Mouse (Mus musculus) lung, postnatal 10 days (tissue): ENCODE data around the gene Fzd1.

Source experiments
- DNase-seq: peaks from one replicate; pipeline ENCODE4 v3.0.0; 2021

Fzd1 gene

DNA sequence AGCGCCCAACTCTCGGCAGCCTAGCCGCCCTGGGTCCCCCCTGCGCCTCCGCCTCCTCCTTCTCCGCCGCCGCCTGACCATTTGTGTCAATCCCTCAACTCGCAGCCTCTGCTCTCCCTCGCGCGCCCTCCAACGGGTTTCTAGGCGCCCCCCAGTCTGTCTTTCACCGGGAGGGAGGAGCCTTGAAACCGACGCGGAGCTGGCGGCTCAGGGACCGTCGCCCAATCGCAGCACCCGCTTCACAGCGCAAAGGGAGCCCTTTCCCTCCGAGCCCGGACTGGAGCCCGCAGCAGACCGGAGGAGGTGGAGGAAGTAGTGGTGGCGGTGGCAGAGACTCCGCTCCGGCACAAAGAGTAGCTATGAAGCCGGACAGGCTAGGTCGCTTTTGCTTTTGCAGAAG, at the start of gene Fzd1:
TSS of gene Fzd1 (minus strand) at position 134 of the 400 bp plus-strand sequence.
- peak; percentile 98 for DNase-seq

DNA sequence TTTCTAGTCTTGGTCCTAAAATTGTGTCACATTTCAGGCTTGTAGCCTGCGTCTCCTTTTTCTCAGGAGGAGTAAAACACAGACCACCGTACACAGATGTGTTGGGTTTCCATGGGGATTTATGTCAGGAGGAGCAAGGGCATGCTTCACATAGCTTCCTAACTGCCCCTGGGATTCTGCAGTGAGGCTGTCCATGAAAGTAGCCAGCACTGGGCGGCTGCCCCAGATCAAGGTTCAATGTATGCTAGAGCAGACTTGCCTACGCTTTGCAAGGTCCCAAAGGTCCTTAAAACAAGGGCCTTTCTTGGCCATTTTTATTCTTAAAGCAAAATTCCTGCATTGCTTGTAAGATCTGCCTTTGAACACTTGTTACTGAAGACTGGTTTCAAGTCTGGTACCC, 47.4 kb upstream of the Fzd1 start:
- no peak for DNase-seq

DNA sequence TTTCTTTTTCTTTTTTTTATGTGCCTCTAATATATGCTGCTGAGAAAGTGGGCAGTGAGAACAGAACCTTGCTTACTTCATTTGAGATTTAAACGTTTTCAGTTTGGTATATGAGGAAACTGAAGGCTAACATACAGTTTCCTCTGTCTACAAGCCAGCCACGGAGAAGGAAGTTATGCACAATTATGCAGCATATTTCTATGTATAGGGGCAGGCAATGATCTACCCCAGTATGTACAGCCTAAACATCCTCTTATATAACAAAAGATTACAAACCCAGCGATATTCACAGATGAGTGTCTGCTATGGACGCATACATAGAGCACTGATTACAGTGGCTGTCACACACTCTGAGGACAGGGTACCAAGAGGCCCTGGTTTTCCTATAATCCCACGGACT, 45.9 kb upstream of the Fzd1 start:
- no peak for DNase-seq

DNA sequence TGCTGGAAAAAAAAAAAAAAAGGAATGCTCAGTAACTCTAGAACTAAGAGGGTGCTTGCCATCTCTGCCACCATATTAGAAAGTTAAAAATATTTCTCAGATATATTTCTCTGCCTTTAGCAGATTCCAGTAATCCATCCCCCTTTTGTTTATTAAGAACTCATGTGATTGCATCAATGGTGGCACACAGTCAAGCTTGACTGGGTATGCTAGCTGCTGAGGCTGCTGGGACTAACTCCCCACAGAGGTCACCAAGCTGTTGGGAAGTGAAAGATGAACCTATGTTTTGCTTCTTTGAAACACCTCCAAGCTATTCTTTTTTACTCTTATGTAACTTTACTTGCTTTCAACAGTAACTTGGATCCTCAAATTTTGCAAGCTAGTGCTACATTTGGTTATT, 44.1 kb upstream of the Fzd1 start:
- DNase-seq: no peak

DNA sequence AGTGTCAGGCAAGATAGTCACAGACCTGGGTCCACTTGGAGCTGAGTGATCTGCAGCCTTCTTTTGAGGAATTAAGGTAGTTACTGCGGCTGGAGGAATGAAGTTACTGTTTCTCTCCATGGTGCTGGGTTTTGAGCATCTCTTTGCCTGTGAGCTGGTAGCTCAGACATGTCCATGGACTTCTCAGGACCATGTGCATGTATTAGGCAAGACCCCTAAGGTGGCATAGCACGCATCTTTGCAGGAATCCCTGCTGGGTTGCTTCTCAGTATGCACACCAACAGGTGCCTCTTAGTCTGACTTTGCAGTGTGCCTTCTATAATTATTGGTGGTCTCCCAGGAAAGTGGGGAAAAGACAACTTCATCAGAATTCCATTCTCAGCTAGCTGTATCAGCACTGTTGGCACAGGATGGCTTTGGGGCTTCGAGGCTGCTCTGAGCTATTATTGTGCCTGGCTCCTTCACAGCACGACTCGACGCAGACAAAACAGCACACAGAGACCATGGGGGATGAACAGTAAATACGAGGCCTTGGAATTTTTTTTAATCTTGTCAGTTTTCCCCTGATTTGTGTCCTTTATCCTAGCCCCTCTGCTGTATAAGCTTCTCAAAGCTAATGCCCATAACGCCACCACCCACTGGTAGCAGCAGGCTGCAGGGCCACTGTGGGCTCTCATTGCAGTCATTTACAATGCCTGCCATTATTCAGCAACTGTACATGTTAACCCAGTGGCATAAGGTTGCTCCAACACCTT, 43.4 kb upstream of the Fzd1 start:
- no peak for DNase-seq

DNA sequence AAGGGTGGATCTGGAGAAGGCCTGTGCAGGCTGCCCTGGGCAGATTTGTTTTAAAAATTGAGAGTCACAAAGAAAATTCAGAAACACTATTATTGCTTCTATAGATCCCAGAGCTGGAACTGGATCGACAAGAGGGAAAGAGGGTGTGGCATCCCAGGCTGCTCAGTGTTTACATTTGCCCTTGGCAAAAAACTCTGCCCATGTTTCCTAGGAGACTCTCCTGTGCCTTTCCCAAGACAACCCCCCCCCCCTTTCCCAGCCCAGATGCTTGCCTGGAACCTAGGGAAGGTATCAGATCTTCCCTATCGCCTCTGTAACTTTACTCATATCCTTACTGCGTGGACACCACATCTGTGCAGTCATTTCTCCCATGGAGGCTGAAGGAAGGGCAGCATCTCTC, 33.4 kb upstream of the Fzd1 start:
- no peak for DNase-seq

DNA sequence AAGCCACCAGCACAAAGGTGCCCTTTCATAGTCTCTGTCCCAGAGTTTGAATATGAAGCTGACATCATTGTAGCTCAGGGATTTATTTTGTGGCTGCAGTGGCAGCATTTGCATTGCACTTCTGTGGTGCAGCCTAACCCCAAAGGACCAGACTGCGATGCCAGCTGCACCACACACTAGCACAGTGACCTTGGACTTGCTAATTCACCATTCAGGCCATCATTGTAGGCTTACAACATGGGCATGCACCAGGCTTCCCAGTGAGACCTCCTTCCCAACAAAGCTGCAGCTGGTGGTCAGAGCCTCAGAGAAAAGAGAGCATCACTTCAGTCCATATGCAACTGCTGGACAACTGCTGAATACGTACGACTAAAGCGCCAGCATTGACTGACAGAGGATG, 32.4 kb upstream of the Fzd1 start:
- DNase-seq: no peak

DNA sequence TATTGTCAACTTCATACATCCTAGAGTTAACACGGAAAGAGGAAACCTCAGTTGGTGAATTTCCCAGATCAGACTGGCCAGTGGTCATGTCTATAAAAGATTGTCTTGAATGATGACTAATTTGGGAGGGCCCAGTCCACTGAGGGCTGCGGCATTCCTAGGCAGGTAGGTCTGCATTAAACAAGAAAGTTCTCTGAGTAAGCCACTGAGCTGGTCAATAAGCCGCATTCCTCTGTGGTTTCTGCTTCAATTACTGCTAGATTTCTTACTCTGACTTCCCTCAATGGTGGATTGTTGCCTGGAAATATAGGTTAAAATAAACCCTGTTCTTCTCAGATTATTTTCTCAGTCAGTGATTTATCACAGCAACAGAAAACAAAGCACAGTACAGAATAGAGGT, 30.6 kb upstream of the Fzd1 start:
- no peak for DNase-seq

DNA sequence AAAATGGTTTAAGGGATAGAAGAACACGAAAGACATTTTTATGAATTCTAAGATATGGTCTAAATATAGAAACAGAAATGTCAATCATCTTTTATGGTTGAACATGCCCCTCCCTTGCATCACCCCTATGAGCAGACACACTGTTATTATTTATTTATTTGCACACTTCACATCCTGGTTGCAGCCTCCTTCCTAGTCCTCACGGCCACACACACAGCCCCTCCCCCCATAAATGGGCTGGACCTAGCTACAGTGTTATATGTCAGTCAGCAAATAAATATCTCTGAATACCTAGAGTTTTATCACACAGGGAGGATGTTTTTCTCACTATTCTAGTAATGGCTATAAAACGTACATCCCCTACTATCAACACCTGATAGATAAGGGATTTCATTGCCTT, 29.0 kb upstream of the Fzd1 start:
- no peak for DNase-seq

DNA sequence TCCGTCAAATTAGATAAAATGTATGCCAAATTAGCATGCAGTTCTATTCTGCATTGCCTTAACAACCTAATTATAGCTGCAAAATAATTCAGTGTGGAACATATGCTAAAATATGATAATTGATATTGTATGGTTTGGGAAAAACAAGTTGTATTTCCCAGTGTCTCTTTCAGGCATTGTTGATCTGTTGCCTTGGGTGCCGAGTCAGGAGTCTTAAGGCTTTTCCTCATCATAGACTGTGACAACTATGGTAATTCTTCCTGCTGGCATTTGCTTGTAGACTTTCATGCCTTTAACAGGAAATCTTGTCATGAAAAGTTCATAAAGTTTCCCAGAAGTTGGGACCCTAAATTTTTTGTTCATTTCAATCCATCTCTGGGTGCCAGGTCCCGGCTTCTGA, 20.4 kb upstream of the Fzd1 start:
- no peak for DNase-seq

DNA sequence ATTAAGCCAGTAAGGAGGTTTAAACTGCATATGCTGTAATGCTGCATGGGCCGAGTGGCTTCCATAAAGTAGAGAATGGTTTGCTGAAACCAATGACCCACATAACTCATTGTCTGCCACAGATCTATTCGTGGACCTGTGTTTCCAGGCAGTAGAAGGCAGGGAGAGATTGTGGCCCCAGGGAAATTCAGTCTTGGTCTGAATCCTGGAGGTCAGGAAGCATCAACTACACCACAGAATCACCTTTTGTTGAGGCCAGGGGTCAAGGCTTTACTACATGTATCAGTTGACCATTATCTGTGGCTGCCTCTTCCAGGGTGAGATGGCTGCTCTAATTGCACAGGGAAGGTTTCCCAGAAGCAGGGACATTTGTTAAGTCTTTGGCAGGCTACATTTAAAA, 18.7 kb upstream of the Fzd1 start:
- no peak for DNase-seq

DNA sequence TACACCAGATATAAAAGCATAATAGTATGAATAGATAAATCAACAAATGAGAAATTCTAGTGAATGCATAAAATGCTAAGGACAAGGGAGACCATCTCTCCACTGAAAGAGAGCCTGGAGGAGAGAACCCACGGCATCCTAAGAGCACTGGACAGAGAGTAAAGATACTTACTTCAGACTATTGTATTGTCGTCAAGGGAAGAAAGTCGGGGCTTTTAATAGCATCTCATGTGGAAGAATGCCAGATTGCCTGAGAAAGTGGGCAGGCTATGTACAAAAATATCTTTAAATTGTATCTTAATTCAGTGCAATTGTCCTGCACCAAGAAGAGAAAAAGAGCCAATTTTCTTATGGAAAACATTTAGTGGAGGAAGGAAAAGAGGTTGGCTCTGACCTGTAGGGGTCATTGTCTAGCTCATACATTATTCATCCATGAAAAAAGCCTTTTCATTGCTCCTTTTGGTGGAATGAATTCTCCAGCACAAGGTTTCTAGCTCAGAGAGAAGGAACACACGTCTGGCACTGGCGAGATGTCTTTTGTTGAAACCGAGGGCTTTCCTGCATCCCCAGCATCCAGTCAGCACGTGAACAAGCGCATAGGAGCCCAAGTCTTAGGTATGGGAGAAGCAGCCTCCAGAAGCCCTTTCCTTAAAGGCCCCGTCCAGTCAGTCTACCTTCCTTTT, 15.4 kb upstream of the Fzd1 start:
- DNase-seq: no peak

DNA sequence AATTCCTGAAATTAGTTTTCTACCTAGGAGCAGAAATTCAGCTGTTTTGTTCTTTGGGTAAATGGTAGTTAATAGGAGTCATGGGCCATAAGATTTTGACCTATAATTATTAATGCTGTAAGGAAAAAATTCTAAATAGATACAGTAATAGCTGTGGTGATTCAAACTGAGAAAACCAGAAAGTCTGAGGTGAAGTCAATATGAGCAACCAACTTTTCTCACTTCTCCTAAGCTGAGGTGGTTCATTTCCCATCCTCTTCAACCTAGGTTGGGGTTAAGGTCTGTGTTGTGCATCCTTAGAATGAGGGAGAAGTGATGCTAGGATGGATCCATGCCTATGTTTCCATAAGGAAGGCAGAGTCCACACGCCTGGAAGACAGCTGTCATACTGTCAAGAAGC, 12.8 kb upstream of the Fzd1 start:
- DNase-seq: no peak

DNA sequence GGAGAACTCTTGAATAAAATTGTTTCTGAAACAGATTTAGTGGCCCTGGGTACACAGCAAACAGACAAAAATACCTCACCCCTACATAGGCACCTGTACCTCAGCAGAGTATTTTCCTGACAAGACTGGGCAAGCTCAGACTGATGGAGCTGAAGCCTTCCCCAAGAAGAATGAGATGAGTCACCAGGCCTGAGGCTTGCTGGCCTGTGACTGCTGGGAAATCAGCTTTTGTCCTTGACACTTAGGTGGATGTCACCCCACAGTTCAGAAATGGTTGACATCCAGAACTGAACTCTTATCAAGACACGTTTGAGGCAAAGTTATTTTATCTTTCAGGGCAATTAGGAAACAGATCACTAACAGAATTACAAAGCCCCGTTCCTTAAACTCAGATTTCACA, 10.1 kb upstream of the Fzd1 start:
- DNase-seq: no peak

DNA sequence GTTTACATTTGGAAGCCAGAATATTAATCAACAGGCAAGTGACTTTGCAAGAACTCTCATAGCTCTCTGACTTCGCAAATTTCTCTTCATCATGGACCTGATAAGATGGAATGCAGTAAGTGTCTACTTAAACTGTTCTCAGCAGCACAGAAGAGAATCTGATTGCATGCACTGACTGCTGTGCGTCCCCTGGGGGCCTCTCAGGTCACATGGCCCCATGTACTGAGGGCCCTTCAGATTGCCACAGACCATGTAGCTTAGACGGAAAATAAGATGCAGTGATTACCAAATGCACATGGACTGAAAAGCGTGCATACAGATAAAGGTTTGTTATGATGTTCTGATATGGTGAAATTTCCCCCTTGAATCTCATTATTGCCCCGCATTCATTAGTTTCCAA, 8.9 kb upstream of the Fzd1 start:
- DNase-seq: no peak

DNA sequence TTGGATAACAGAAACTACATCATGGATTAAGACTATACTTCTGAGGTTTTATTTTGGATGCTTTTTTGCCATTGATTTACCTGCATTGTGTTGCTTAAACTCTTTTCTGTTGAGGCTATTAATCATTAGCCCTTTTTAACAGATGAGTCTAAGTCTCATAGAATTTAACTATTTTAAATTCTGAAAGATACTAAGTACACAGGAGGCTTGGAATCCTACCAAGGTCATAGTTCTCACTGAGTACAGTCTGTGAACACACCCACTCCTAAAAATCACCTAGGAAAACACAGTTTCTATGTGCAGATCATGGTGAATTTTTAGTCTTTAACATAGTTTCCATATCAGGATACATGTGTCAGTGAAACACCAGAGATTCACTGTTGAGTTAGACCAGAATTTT, 4.1 kb upstream of the Fzd1 start:
- no peak for DNase-seq

DNA sequence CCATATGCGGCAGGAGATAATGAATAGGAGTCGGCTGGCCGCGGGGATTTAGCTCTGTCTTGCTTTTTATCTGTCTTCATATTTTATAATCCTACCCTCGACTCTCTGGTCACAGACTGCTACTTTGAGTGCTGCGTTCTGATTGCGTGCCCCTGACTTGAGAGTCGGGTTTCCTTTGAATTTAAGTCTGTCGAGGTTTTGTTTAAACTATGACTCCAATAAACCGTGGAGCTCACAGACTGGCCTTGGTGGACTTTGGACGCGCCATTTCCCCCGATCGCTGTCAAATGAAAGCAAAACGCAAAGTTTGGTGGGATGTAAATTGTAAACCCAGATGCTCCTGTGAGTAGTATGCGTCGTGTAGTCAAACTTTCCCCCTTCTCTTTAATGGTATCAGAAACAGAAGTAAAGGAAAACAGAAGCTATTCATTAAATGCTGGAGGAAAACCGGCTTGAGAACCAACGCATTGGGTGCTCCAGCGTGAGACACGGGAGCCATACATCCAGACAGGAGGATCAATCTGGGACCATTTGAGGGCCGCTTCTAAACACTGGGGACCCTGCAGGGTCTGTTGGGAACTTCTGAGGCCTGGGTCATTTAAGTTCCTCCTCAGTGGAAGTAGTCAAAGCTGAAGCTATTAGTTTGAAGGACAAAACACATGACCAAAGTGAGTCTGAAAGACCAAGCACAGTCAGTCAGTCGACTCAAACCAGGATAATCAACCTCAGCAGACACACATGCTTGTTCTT, 671 bp upstream of the Fzd1 start:
- no peak for DNase-seq

DNA sequence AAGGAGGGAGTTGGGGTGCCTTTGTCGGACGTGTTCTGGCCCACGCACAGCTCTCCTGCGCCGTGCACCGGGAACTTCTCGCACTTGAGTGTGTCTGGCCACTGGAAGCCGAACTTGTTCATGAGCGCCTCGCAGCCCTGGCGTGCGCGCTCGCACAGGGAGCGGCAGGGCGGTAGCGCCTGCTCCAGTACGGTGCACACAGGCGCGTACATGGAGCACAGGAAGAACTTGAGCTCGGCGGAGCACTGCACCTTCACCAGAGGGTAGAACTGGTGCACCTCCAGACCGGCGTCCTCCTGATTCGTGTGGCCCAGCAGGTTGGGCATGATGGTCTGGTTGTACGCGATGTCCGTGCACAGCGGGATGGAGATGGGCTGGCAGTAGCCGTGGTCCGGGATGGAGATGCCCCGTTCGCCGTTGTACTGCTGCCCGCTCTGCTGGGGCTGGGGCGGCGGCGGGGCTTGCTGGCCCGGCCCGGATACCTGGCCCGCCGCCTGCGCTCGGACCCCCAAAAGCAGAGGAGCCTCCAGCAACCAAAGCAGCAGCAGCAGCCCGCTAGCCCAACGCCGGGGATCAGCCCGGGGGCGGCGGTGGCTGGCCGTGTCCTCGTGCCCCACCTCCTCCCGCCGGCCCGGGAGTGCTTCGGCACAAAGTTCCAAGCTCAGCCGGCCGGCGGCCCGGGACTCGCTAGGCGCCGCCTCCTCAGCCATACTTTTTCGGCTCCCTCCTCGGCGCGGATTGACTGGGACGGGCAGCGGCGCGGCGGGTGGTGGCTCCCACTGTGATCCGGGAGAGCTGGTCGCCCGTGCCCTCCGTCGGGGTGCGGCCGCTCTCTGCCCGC, 744 bp downstream of the Fzd1 start:
- DNase-seq: peak; percentile 80

DNA sequence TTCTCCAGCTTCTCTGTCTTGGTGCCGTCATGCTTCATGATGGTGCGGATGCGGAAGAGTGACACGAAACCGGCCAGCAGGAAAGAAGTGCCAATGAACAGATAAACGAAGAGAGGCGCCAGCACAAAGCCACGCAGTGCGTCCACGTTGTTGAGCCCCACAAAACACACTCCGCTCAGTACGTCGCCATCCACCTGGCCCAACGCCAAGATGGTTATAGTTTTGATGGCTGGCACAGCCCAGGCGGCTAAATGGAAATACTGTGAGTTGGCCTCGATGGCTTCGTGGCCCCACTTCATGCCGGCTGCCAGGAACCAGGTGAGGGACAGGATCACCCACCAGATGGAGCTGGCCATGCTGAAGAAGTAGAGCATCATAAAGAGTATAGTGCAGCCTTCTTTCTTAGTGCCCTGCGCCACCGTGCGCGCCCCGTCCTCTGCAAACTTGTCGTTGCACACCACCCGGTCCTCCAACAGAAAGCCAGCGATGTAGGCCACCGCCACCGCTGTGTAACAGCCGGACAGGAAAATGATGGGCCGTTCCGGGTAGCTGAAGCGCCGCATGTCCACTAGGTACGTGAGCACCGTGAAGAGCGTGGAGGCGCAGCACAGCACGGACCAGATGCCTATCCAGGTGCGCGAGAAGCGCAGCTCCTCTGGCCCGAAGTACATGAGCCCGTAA, 1.7 kb downstream of the Fzd1 start:
- DNase-seq: peak; percentile 55

DNA sequence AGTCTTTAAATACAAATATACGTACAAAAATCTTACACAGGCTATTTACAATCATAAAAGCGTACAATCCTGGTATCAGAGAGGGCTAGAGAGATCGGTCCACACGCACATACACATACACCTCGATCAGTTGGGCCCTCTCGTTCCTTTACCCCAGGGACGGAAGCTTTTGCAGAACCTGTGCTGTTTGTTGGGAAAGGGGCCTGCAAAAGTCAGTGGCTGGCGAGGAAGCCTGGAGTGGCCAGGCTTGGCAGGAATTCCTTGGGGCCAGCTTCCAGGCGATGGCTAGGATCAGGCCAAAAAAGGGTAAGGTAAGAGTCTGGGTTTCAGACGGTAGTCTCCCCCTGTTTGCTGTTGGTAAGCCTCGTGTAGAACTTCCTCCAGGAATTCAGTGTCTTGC, 2.5 kb downstream of the Fzd1 start:
- peak; percentile 14 for DNase-seq

DNA sequence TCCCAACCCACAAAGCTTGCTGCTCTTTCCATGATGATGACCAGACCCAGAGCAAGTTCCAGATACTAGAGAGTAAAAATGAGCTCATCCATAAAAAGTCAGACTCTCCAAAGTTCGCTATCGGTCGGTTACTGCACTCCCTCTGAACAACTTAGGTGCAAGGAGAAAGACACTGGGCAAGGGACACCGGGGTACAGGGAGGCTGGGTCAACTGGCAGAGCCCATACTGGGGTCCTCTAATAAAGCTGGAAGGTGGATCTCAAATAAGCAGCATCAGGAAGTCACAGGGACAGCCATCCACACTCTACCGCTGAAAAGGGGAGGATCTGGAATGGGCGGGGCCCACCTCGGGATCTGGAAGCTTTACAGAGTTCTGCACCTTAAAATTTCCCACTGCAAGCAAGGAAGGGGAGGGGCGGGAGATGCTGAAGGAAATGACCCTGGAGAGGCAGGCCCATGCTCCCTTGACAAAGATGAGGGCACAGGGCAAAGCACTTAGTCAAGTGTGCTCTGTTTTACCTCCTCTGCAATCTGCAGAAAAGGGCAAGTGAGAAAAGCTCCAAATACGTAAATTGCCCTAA, 3.0 kb downstream of the Fzd1 start:
- DNase-seq: peak; percentile 32

DNA sequence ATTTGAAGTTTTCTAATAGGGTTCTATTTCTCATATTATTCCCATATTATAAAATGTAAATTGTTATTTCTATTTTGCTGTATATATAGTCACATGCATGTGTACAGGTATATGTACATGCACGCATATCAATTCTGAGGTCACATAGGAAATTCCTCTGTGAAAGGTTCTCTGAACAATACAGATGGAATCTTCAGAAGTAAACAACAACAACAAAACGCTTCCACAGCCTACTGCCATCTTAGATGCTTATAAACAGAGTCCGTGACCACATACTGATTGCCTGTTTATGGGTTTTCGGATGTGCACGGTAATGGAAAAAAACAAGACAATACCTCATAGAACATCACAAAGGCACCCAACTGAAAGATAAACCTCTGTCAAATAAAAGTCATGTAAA, 4.7 kb downstream of the Fzd1 start:
- no peak for DNase-seq
